Mouse (Mus musculus): Measurements from ENCODE around the gene Thrb.
A peak's percentile ranks its signal among the peaks of the same experiment; 100 is the strongest.

- peak; percentile 83 for TF ChIP-seq CTCF (conservative IDR thresholded peaks at IDR 0.05; ENCODE audit: insufficient read depth, insufficient read length, low read depth, low read length)
- no peak for TF ChIP-seq POLR2A (IDR thresholded peaks at IDR 0.05; ENCODE audit: low read depth, low read length)
Measured at GRCm38 (mm10) chr14:17967117-17967726, 307.2 kb downstream of the Thrb start.
